Mouse (Mus musculus): ENCODE measurements at regions not wholly inside any gene's neighbourhood (a gene's known extent, or its start where the extent isn't known, plus 50 kb on each side); places are given as distances from the start of the nearest gene placed in this dataset.
A peak's percentile ranks its signal among the peaks of the same experiment; 100 is the strongest.

DNA sequence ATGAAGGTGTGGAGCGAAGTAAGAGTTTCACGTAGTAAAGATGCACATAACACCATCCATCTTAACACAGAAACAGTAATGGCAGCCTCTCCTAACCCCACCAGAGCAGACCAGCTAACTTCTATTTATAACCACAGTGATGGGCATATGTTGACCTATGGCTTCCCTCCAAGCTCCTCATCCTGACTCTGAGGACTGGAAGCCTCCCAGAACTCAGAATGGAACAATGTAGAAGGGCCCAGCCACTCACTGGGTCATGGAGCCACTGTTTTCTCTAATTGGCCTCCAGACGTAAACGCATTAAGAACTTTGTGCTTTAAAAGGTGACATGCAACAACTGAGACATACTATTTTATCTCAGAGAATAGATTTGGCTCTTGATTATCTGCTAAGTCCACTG, 77.0 kb downstream of the Irs2 start:
- no peak for DNase-seq (ENCODE audit: low spot score in 2 of 2)

DNA sequence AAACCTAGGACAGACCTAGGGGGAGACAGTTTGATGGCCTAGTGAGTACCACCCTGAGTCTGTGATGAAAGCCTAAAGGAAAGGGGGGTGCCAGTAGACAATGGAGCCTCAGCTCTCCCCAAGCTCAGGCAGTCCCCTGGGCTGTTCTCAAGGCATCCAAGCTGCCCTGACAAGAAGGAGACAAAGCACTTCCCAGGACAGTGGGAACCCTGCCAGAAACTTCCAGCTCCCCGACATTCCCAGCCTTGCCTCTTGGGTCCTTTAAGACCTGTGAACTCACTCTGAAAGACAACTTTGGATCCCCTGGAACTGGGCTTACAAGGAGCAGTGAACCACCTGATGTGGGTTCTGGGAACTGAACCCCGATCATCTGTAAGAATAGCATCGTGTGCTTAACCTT, 79.4 kb downstream of the Irs2 start:
- DNase-seq (ENCODE audit: low spot score in 2 of 2) = no peak

DNA sequence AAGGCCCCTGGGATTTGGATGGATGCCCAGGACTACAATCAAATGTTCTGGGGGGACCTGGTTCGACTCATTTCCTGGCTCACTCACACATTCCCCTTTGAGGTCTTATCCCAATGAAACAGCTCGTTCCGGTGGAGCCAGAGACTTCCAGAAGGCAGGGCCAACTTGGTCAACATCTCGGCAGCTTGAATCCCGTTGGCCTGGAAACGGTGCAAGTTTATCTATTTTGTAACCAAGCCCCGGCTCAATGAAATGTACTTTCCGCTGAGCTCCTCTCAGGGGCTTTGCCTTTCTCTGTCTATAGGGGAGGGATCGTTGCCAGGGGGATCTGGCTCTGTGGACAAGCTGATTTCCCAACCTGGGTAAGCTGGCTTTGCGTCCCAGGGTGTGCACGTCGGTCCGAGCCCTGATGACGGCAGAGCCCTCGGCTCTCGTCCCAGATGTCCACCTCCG, 79.9 kb downstream of the Irs2 start:
- DNase-seq (ENCODE audit: low spot score in 2 of 2) = peak; percentile 36 to 37

DNA sequence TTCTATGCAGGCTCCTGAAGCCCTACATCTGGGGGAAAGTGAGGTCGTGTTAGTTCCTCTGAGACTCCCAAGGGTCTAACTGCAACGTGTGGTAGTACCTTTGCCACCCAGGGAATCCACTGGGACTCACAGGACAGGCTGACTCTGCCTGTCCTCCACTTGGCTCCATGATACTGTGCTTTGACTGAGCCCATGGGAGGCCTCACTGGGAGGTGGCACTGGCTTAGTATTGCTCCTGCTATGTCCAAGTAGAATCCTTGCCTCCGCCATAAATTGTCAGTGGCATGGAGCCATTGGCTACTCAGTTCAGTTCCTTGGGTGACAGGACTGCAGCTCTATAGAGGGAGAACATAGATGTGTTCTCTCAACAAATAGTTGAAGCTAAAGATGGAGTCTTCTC, 81.1 kb downstream of the Irs2 start:
- no peak for DNase-seq (ENCODE audit: low spot score in 2 of 2)

DNA sequence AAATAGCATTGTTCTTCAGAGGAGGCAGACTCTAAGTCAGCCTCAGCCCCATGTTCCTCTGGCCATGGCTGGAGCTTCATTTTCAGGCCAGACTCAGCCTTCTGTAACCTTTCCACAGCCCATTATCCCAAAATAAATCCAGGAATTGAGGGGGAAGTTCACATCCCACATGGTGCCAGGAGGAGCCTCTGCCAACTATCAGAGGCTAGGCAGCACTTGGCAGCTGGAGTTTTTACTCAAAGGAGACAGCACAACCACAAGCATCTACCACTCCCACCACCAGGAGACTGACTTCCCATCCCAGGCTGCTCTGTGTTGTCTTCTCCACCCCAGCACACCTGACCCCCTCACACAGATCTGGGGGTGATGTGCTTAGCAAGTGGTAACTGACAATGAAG, 81.7 kb downstream of the Irs2 start:
- no peak for DNase-seq (ENCODE audit: low spot score in 2 of 2)

DNA sequence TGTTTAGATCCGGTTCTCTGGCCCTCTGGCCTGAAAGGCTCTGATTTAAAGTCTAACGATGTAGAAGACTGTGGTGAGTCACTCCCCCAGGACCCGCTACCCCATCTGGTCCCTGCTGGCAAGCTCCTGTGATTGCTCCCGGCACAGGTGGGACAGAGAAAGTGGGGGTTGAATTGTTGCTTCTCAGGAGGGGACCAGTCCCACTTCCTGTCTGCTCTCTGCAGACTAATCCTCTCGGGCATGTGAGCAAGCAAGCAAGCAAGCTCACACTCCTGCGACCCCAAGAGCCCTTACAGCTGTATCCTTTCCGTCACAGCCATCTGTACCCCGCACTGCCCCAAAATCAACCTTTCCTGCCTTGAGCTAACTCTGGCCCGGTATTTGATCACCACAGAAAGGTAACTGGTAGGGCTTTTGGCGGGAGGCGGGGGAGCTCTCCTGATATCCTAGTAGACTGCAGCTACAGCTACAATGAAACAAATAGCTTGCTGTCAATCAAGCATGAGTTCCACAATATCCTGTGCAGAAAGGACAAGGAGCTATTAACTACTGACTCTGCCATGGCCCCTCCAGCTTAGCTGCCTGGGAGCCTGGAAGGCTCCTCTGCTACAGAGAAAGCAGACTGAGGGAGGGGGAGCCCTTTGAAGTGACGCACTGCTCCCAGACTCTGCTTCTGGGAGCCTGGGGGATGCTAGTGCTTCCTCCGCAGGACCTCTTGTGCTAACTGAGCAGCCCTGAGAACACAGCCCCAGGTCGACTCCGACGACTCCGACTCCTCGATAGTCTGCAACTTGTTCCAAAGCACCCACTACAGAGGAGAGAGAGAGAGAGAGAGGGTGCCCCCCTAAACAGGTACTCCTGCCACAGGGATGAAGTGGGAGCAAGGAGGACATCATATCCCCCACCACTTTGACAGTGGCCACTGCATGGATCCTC, 82.4 kb downstream of the Irs2 start:
- no peak for DNase-seq (ENCODE audit: low spot score in 2 of 2)

DNA sequence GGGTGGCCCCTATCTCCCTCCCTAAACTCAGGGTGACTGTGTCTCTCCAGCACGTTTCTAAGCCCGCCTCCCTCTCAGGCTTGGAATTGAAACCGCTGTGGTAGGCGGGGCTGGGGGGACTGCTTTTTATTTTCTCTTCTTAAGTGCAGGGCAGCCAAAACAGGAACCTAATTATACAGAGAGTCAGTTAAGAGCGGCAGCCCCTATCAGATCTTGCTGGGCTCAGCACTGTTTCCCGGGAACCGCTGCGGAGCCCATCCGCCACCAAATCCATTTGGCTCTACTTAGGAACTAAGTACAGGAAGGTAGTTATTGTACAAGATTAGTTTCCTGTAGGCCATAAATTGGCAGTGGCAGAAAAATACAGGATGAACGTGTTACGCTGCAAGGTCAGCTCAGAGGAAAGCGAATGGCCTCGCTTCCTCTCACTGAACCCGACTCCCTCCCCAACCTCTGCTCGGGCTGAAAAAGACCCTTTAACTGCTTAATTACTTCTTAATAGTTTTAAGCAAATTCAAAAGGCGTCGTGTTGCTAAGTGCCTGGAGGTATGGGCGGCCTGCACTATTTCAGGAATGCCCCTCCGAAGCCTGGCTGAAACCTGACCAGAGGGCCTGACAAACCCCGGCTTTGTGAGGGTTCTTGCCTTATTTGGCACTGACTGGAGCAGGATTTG, 83.6 kb downstream of the Irs2 start:
- DNase-seq (ENCODE audit: low spot score in 2 of 2) = peak in 1 of 2 experiments; percentile 42

DNA sequence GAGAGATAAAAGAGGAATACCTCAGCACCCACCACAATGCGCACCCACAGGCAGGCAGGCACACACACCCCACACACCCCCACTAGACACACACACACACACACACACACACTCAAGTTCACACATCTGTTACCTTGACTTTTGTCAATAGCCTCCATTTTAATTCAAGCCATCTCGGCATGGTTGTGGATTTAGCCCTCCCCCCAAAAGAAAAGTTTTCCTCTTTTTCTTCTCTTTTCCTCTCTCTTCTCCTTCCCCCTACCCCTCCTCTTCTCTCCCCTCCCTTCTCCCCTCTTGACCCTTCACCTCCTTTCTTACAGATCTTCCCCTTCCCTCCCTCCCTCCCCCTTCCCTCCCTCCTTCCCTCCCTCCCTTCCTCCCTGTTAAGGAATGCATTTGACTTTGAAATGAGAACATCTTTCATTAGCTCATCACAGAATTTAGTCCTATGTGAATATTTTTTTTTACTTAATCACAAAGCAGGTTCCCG, 84.2 kb downstream of the Irs2 start:
- DNase-seq (ENCODE audit: low spot score in 2 of 2) = no peak

DNA sequence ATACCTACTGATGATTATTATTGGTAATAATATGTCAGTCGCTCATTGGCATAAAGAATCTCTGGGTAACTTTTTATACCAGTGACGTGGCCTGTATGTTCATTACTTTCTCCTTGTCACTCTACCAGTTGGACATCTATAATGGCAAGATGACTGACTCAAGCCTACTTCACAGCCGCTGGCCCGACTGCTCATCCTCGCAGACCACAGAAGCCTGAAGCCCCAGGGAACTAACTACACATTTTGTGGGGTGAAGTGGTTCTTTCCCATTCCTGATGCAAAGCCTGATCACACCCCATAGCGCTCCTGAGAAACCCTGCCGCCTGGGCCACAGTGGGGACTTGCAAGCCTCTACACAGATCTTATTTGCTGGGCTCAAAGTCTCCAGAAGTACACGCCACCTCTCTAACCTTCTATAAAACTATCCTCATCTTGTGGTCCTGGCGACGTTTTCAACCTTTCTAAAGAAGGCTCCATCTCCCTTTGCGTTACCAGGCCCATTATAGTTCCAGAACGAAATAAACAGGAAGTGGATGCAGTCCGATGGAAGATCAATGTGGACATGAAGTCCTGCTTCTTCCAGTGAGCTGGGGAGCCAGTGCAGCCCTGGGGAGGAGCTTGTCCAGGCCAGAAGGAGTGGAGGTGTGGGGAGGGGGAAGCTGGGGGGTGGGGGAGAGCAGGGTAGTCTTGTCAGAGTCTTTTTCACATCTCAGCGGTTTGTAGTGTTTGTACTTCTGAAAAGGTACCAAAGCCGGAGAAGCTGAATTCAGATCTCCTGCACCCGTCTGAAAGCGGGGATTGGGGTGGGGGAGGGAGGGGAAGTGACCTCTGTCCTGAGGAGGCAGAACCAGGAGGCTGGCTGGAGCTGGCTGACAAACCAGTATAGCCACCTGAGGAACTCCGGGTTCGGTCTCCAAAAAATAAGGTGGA, 84.9 kb downstream of the Irs2 start:
- no peak for DNase-seq (ENCODE audit: low spot score in 2 of 2)

DNA sequence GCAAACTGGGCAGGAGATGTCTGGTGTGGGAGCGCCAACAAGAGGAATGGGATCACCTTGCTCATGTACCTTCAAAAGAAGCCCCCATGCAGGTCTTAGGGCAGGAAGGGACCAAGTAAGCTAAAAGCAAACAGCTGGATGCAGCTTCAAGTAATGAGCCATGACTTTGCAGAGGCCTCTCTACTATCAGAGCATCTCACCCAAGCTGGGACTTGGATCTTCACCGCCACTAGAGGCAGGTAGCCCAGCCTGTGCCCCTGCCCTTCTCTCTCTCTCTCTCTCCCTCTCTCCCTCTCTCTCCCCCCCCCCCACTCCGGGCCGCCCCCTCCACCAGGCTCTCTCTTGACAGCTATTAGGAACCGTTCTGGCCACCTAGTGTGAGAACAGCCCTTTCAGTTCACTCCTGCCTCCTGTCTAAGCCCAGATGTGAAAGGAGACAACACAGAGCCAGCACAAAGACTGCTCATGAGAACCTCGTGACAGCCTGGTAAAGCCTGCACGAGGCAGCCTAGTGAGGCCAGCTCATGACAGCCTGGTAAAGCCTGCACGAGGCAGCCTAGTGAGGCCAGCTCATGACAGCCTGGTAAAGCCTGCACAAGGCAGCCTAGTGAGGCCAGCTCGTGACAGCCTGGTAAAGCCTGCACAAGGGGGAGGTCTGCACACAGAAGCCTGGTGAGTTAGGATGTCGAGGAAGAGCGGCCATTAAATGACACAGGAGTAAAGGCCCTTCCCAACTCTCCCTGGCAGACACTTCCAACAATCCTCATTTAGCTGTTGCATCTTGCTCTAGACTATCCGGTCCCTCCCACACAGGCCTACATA, 85.8 kb downstream of the Irs2 start:
- no peak for DNase-seq (ENCODE audit: low spot score in 2 of 2)

DNA sequence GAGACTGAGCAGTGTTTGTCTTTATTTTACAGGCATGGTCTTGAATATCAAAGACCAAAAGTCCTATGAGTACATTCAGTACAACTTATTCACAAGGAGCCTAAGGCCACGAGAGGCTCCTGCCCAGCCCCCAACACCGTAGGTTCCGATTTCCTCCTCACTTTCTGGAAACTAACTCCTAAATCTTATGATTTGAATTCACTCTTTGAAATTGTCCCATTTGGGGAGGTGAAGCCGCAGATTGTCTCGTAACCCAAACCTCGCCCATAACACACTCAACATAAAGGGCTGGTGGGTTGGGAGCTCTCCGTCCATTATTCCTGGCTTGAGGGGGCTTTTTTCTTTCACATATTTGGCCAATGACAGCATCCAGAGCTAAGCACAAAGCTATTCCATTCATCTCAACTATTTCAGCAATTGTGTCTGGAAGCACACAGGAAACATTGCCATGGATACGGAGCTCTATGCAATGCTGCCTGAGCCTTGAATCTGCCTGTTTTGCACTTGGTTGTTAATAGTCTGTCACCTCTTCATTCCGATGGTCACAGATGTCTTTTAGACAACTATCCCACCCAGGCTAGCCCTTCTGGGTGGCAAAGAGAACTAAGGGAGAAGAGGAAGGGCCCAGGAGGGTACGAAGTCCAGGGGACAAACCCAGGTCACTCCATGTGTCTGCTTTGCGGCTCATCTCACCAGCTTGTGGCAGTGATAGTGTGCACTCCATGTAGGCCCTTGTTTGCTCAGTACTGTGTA, 86.6 kb downstream of the Irs2 start:
- no peak for DNase-seq (ENCODE audit: low spot score in 2 of 2)

DNA sequence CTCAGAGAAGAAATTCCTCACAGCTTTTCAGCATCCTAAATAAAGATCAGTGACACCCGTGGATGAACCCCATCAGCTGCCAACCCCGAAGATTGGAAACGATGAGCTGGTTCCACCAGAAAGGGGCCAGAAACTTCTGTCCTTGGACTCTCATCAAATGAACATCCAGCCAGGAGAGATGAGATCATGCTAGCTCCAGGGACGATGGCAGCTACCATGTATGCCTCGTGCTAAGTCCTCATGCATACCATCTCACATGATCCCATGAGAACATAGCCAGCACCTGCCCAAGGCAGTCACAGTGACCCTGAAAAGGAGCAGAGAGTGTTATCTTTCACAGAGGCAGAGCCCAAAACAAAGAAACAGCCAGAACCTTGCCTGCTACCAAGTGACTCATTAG, 88.6 kb downstream of the Irs2 start:
- peak; percentile 34 to 37 for DNase-seq (ENCODE audit: low spot score in 2 of 2)

DNA sequence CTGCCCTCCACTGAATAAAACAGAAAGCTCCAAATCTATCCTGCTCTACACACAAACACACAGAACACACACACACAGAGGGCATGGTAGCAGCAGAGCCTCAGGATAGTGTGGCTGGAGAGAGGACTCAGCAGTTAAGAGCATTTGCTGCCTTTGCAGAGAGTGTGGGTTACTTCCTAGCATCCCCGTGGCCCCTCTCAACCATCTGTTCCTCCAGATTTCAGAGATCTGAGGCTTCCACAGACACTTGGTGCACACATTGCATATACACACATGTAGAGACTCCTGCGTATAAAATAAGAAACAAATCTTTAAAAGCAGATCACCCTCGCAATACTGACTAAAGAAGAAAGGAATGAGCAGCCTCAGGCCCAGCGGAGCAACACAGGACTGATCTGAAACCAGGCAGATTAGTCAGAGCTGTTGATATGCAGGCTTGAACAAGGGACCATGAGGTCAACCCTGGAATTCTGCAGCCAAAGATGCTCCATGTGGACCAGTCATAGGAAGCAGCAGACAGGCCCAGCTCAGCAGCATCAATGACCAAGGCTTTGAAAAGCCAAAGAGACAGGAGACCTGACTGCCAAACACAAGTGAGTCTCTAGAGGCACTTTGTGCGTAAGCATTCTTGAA, 89.7 kb downstream of the Irs2 start:
- DNase-seq (ENCODE audit: low spot score in 2 of 2) = no peak

DNA sequence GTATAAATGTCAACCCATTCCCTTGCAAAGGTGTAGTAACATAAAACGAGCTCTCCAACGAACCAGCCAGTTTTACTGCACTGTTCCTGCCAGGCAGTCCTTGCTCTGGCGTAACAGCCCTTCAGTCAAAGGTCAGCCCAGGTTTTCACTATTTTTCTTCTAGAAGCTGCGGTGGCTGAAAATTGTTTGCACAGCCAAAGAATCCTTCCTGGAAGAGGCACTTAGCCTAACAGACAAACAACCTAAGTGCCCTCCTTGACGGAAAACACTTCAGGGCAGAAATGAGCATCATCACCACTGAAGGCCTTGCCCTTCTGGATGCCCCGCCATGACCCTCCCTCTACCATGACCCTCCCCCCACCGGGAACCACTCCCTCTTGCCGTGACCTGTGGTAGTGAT, 93.6 kb downstream of the Irs2 start:
- DNase-seq (ENCODE audit: low spot score in 2 of 2) = no peak

DNA sequence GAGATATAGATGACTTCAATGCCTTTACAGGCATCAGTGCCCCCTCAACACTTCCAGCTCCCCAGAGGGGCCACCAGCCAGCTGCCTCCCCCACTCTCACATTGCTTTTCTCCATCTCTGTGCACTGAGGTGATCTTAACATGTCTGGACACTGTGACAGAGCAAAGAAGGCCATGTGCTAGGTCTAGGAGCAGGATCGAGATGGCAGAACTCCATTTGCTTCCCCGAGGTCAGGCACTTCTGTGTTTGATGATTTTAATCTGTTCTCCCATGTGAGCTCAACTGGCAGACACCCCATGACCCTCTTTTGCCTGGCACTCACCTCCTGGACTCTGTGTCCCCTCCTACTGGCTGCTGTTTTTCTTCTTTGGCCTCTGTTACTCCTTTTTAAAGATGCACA, 95.8 kb downstream of the Irs2 start:
- DNase-seq (ENCODE audit: low spot score in 2 of 2) = no peak

DNA sequence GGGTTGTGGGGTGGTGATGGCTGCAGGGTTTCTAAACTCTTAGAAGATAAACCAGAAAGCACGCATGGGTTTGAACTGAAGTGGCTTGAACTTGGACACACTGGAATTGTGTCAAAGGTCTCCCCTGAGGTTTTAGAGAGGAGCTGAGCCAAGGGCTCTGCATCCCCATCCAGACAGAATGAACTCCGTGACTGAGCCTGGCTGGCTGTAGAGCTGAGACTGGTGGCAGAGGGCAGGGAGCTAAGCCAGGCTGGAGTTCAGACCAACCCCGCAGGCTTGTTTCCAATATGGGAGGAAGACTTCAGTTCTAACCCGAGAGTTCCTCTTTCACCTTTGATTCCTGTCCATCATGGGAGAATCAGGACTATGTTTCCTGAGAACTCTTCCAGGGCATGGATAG, 96.9 kb downstream of the Irs2 start:
- DNase-seq (ENCODE audit: low spot score in 2 of 2) = no peak

DNA sequence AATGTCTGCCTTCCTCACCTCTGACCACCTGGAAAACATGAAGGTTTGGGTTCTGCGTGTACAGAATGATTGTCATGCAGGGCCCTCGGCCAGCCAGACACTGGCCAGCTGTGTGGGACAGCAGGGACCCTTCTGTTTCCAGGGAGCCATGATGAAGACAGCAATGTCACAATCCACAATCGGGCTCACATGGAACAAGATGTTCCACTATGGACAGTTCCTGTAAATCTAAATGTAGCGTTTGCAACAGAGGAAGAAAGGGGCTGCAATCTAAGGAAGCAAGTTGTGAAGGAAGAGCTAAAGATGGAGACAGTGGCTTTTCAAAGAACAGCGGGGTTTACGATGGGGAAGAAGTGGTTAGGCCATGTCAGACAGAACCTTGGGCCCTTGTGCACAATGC, 97.3 kb downstream of the Irs2 start:
- no peak for DNase-seq (ENCODE audit: low spot score in 2 of 2)

DNA sequence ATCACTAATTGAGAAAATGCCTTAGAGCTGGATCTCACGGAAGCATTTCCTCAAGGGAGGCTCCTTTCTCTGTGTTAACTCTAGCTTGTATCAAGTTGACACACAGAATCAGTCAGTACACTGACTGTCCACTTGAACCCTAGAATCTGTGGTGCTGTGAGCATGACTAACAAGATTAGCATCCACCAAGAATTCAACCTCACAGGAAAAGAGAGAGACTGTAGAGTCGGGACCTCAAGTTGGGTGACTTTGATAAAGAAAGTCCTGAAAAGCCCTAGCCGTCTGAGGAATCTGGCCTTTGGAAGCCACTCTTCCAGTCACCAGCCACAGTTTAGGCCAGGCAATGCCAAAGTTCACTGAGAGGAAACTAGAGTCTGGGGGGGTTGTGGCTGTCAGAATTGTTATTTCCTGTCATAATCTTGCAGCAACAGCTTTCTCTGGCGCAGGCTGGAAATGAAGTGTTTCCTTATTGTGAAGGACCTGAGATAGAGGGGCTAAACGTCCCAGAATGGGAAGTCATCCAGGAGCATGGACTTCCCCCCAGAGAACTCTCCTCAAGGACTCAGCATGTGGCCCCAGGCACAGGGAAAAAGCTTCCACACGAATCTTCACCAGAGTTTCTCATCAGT, 97.9 kb downstream of the Irs2 start:
- DNase-seq (ENCODE audit: low spot score in 2 of 2) = no peak

DNA sequence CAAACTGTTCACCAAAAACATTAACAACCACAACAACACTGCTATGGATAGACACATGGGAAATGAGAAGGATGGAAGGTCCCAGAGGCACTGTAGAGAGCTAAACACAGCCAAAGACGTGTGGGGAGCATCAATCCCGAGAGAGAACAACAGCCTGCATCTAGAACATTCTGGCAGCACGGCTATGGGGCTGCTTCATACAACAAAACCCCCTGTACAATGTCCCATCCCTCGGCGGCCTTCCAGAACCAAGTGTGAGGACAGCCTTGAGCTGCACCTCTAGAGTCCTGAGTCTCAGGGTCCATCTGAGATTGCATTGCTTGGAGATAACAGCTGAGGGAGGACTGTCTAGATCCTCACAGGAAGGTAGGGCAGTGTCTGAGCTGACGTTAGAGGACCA, 99.1 kb downstream of the Irs2 start:
- no peak for DNase-seq (ENCODE audit: low spot score in 2 of 2)
